Mouse (Mus musculus) thymus, adult 2 months (tissue): Measurements from ENCODE around the gene Mid1. TPM values are rescaled to one million over a fixed set of nuclear protein-coding genes. Genes with fewer than 3 reads are reported as not detected.

Experiments used
- DNase-seq: peaks from one replicate; pipeline ENCODE4 v3.0.0; 2021
- H3K27ac ChIP-seq: fragments of 200-500 bp; 2 replicates; pipeline ENCODE4 v1.5.1; 2012; ENCODE audit warnings: low read length, control low read depth; ENCODE audit not compliant: control insufficient read depth, insufficient read depth
- H3K27me3 ChIP-seq: fragments of 200-500 bp; 2 replicates; pipeline ENCODE4 v1.6.1; 2012; ENCODE audit warnings: mild to moderate bottlenecking, low read length, moderate library complexity, mixed read lengths; ENCODE audit not compliant: control insufficient read depth, insufficient read depth
- H3K36me3 ChIP-seq: fragments of 200-500 bp; 2 replicates; pipeline ENCODE4 v1.6.1; 2012; ENCODE audit warnings: mild to moderate bottlenecking, low read length, moderate library complexity; ENCODE audit not compliant: control insufficient read depth, insufficient read depth
- H3K4me1 ChIP-seq: fragments of 200-500 bp; replicated peaks from 2 replicates; pipeline ENCODE4 v1.6.1; 2012; ENCODE audit warnings: low read length; ENCODE audit not compliant: control insufficient read depth, insufficient read depth
- H3K4me3 ChIP-seq: fragments of 200-500 bp; 2 replicates; pipeline ENCODE4 v1.5.1; 2012; ENCODE audit warnings: mild to moderate bottlenecking, low read length, control low read depth, moderate library complexity; ENCODE audit not compliant: control insufficient read depth, insufficient read depth
- CTCF ChIP-seq: fragments of 200-500 bp; IDR thresholded peaks from 2 replicates; pipeline ENCODE4 v1.5.1; 2012; ENCODE audit warnings: mild to moderate bottlenecking, control low read depth, low read length, moderate library complexity, borderline replicate concordance; ENCODE audit not compliant: control insufficient read depth, poor library complexity, insufficient read depth; ENCODE audit errors: extremely low read depth
- POLR2A ChIP-seq: fragments of 200-500 bp; IDR thresholded peaks from 2 replicates; pipeline ENCODE4 v1.6.1; 2012; ENCODE audit warnings: mild to moderate bottlenecking, low read length, control low read depth, moderate library complexity; ENCODE audit not compliant: control insufficient read depth, poor library complexity, insufficient read depth; ENCODE audit errors: extremely low read depth
- WGBS: fragments of 180-500 bp; shearing (Covaris S2); methylation state at CpG from one replicate; pipeline ENCODE4 v1.1.7; 2018; 5-methylcytosine and 5-hydroxymethylcytosine counted together
- polyA plus RNA-seq: library from polyadenylated mRNA; depleted of rRNA; stranded (reverse); fragments of >200 nt; gene quantifications from 2 replicates; pipeline ENCODE4 v1.2.3, GENCODE M21; 2012

Mid1 gene
- polyA plus RNA-seq, 1 experiment = 10.4 TPM

- H3K27me3 ChIP-seq = no peaks in the 10 kb centered on the region
- H3K4me1 ChIP-seq = no peaks in the 10 kb centered on the region
- H3K36me3 ChIP-seq = no peaks in the 10 kb centered on the region
- TF ChIP-seq CTCF (no peak), POLR2A (no peak)
- 93% methylated on average over 2 of the region's 2 CpGs for WGBS
- H3K27ac ChIP-seq = no peak overlapping the region
- H3K4me3 ChIP-seq = no peak overlapping the region
- DNase-seq = no peak
Measured at GRCm38 (mm10) chrX:169704016-169704602, 19.1 kb downstream of the Mid1 start.

- Histone ChIP-seq H3K36me3 (no peaks in the 10 kb centered on the region), H3K4me1 (no peaks in the 10 kb centered on the region), H3K27ac (no peak overlapping the region), H3K4me3 (no peak overlapping the region), H3K27me3 (no peaks in the 10 kb centered on the region)
- WGBS = 100% methylated on average over 1 of the region's 1 CpGs
- no peak for TF ChIP-seq CTCF
- TF ChIP-seq POLR2A = no peak
- no peak for DNase-seq
Measured at GRCm38 (mm10) chrX:169723511-169723910, 38.5 kb downstream of the Mid1 start.

DNA sequence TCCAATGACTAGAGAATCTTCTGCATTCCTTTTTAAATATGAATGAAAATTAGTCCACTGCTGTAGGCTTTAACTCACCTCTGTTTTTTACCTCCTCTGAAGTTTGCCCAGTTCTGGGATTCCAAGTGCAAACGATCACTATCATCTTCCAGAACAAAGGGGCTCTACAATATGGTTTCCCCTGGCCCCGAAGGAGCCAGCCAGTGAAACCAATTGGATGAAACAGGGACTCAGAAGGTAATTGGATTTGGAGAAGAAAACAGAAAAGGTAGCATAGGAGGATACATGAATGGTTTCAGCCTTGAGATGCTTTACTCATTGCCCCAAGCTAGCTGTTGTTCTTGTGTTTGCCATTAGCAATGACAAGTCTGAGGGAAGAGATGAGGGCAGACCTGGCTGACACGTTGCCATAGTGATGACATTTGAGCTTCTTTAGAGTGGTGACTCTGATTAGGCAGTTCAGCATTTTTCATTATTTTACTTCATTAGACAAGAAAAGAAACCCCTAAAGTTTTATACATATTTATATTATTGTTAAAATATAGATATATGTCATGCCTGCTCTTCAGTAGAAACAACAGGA, 50.5 kb downstream of the Mid1 start:
- 81% methylated on average over 3 of the region's 3 CpGs for WGBS
- H3K36me3 ChIP-seq = no peaks in the 10 kb centered on the region
- TF ChIP-seq CTCF (no peak), POLR2A (no peak)
- no peak for DNase-seq
- no peaks in the 10 kb centered on the region for H3K4me1 ChIP-seq
- H3K27ac ChIP-seq = no peak overlapping the region
- no peak overlapping the region for H3K4me3 ChIP-seq
- H3K27me3 ChIP-seq = no peaks in the 10 kb centered on the region

DNA sequence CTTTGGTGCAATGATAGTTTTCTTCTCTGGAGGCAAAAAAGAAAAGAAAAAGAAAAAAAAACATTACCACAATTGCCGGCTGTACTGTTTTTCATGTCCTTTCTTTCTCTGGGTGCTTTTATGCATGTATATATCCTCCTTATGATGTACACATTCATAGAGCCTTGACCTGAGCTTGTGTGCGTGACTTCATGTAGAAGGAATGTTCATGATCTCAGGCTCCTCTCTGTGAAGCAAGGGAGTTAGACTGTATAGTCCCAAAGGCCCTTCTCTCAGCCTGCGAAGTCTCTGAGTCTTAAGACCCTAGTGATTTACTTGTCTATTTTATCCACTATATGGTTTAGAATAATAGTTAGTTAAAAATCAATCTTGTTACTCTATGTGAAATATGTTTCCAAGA, 73.0 kb downstream of the Mid1 start:
- H3K27ac ChIP-seq = no peak overlapping the region
- no peaks in the 10 kb centered on the region for H3K27me3 ChIP-seq

GRCm38 (mm10) chrX:169779535-169779934, 94.5 kb downstream of the Mid1 start, which contains the start of gene 4933400A11Rik:
Gene 4933400A11Rik (minus strand): TSS chrX:169779635.
- Histone ChIP-seq H3K4me3 (no peak within 1 kb of the TSS), H3K27ac (no peak within 1 kb of the TSS), H3K4me1 (no peaks in the 10 kb centered on the region), H3K36me3 (no peaks in the 10 kb centered on the region), H3K27me3 (no peaks in the 10 kb centered on the region)
- DNase-seq = no peak
- TF ChIP-seq POLR2A = no peak
- 95% methylated on average over 3 of the region's 3 CpGs for WGBS

More for the DNA sequence above, 73.0 kb downstream of the Mid1 start:
- Histone ChIP-seq H3K4me3 (no peak overlapping the region), H3K36me3 (no peaks in the 10 kb centered on the region), H3K4me1 (no peaks in the 10 kb centered on the region)
- TF ChIP-seq POLR2A (no peak), CTCF (no peak)
- WGBS = 96% methylated on average over 3 of the region's 3 CpGs
- no peak for DNase-seq

GRCm38 (mm10) chrX:169789702-169790101, 104.7 kb downstream of the Mid1 start:
- 97% methylated on average over 5 of the region's 5 CpGs for WGBS
- no peak for DNase-seq
- Histone ChIP-seq H3K27me3 (no peaks in the 10 kb centered on the region), H3K27ac (no peak overlapping the region), H3K36me3 (no peaks in the 10 kb centered on the region), H3K4me1 (no peaks in the 10 kb centered on the region), H3K4me3 (no peak overlapping the region)
- TF ChIP-seq CTCF (no peak), POLR2A (no peak)

DNA sequence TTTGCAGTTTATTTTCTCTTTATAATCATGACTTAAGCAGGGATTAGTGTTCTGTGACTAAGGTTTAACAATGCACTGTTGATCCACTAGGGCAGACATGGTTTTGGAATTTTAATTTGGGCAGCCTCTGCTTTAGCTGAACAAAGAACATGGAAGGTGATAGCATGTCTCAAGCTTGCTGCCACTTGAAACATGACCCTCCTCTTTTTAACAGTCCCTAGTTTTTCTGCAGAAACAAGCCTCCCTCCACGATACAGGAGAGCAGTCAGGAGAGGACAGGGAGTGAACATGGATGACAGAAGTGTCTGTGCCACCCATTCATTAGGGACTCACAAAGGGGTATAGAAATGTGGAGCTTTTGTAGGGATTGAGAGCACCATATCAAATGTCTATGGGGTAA, 107.9 kb downstream of the Mid1 start:
- no peak for DNase-seq
- Histone ChIP-seq H3K4me3 (no peak overlapping the region), H3K27me3 (no peaks in the 10 kb centered on the region), H3K27ac (no peak overlapping the region), H3K4me1 (no peaks in the 10 kb centered on the region), H3K36me3 (no peaks in the 10 kb centered on the region)
- WGBS = 86% methylated on average over 1 of the region's 1 CpGs
- no peak for TF ChIP-seq CTCF
- TF ChIP-seq POLR2A = no peak
